Mouse (Mus musculus): Measurements from ENCODE around the gene Fhl1. TPM values are rescaled to one million over a fixed set of nuclear protein-coding genes. Genes with fewer than 3 reads are reported as not detected.

Gene Fhl1
- polyA plus RNA-seq, 1 experiment from 2014 or later, result 241 TPM

DNA sequence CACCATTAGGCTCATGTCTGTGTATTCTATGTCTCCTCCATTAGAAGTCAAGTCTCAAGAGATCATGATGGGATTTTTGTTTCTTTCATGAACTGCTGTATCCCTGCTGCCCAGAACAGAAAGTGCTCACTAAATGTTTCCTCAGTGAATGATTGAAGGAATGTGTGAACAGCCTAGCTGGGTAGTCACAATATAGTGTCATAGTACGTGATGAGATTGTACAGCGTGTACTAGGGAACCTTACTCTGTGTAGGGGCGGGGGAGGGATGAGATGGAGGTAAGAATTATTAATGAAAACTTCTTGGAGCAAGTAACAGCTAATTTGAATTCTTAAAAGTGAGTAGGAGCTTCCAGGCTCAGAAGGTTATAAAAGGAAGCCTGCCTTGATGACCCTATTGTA lies 30.3 kb upstream of the Fhl1 start:
- WGBS, result 74% methylated on average over 3 of the region's 3 CpGs
- Histone ChIP-seq H3K36me3 (ENCODE audit: insufficient read depth) (no peaks in the 10 kb centered on the region), H3K9ac (no peak overlapping the region), H3K27me3 (ENCODE audit: insufficient read depth, low read length) (no peaks in the 10 kb centered on the region), H3K27ac (ENCODE audit: low read depth) (no peak overlapping the region), H3K4me3 (ENCODE audit: low read depth, low read length) (no peak overlapping the region), H3K4me1 (ENCODE audit: insufficient read depth) (no peaks in the 10 kb centered on the region), H3K4me2 (no peak overlapping the region), H3K9me3 (ENCODE audit: low read depth, low read length) (no peaks in the 10 kb centered on the region)
- no peak for ATAC-seq (ENCODE audit: insufficient read depth)
- TF ChIP-seq CTCF (IDR thresholded peaks at IDR 0.05; ENCODE audit: low read depth), result no peak
- DNase-seq, result no peak

DNA sequence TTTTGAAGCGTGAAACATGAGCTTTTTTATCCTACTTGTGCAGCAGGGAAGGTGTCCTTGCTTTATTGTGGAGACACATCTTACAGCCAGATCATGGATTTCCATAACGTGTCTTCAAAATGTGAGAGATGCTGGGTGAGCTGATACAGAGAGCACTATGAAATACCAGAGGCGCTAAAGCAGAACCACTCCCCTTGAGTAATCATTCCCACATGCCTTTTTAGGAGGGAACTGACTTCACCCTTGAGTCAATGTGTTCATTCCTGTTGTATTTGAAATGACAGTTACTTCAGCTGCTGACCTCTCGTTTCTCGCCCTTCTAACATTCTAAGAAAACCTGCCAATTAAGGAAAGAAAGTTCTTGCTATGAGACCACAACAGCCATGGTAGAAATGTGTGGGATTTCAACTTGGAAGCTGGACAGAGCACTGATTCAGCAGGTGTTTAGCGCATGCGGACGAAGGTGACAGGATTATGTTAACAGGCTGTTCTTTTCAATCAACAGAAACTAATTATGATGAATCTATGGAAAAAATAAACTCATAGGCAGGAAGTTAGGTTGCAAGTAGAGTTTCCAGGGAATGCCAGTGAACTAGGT lies 27.5 kb upstream of the Fhl1 start:
- Histone ChIP-seq H3K4me2 (no peak overlapping the region), H3K36me3 (ENCODE audit: insufficient read depth) (no peaks in the 10 kb centered on the region), H3K4me3 (ENCODE audit: low read depth, low read length) (no peak overlapping the region), H3K9me3 (ENCODE audit: low read depth, low read length) (no peaks in the 10 kb centered on the region), H3K9ac (no peak overlapping the region), H3K27me3 (ENCODE audit: insufficient read depth, low read length) (no peaks in the 10 kb centered on the region), H3K4me1 (ENCODE audit: insufficient read depth) (no peaks in the 10 kb centered on the region), H3K27ac (ENCODE audit: low read depth) (no peak overlapping the region)
- WGBS, result 65% methylated on average over 8 of the region's 8 CpGs
- DNase-seq (no peak), ATAC-seq (ENCODE audit: insufficient read depth) (no peak)
- no peak for TF ChIP-seq CTCF (IDR thresholded peaks at IDR 0.05; ENCODE audit: low read depth)

DNA sequence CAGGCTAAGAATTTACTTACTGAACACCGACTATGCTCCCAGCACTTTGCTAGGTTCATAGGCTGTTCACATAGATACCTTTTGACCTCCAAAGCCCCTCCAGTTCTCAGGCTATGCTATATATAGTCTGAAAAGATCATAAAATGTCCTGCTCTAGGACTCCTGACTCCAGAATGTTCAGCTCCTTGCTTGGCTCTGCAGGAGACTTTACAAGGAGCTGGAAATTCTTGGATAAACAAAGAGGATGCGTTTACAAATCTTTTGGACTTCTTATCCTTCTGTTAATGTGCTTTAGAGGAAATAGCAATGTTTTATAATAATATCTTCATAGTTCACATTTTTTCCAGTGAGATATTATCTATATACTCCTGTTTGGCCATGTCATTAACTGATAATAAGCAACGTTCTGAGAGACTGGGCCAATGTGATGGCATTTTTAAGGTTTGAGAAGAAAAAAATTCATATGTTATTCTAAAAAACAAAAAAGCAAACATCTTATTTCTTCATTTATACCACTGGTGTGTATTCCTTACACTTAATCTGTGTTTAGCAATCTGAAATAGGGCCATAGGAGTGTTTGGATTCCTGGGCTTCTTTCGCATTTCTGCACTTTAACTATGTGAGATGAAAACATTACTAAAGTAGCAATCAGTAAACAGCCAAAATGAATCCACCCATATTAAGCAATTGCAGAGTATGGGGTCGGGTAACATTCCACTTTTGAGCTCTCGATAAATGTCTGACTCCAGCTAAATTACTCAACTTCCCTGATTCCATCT lies 22.8 kb upstream of the Fhl1 start:
- Histone ChIP-seq H3K4me3 (ENCODE audit: low read depth, low read length) (no peak overlapping the region), H3K9me3 (ENCODE audit: low read depth, low read length) (no peaks in the 10 kb centered on the region), H3K4me1 (ENCODE audit: insufficient read depth) (no peaks in the 10 kb centered on the region), H3K9ac (no peak overlapping the region), H3K27ac (ENCODE audit: low read depth) (no peak overlapping the region), H3K4me2 (no peak overlapping the region), H3K27me3 (ENCODE audit: insufficient read depth, low read length) (no peaks in the 10 kb centered on the region), H3K36me3 (ENCODE audit: insufficient read depth) (no peaks in the 10 kb centered on the region)
- DNase-seq, result peak; percentile 9
- ATAC-seq (ENCODE audit: insufficient read depth), result peak; percentile 31; the same call in 1 of the 2 replicates
- no peak for TF ChIP-seq CTCF (IDR thresholded peaks at IDR 0.05; ENCODE audit: low read depth)
- WGBS, result 54% methylated on average over 6 of the region's 6 CpGs

DNA sequence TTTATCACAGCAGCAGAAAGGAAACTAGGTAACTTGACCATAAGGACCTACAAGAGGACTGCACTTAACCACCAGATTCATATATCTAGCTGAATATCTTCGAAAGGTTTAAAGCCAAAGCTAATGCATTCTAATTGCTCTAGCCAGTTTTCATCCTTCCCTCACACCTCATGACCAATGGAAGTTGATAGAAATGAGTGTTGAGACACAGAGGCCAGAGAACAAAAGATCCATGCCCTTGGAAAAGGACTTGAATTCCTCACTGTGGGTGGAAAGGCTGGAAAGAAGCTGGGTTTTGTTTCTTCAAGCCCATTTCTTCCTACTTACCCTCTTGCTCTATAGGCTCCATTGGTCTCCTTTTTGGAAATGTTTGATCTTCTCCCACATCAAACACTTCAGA lies 21.1 kb upstream of the Fhl1 start:
- TF ChIP-seq CTCF (IDR thresholded peaks at IDR 0.05; ENCODE audit: low read depth), result no peak
- H3K4me2 ChIP-seq, result no peak overlapping the region
- no peaks in the 10 kb centered on the region for H3K27me3 ChIP-seq (ENCODE audit: insufficient read depth, low read length)
- DNase-seq (no peak), ATAC-seq (ENCODE audit: insufficient read depth) (no peak)
- no peaks in the 10 kb centered on the region for H3K36me3 ChIP-seq (ENCODE audit: insufficient read depth)
- 92% methylated on average over 1 of the region's 1 CpGs for WGBS
- H3K4me1 ChIP-seq (ENCODE audit: insufficient read depth), result no peaks in the 10 kb centered on the region
- no peak overlapping the region for H3K27ac ChIP-seq (ENCODE audit: low read depth)
- no peak overlapping the region for H3K9ac ChIP-seq
- H3K4me3 ChIP-seq (ENCODE audit: low read depth, low read length), result no peak overlapping the region
- H3K9me3 ChIP-seq (ENCODE audit: low read depth, low read length), result no peaks in the 10 kb centered on the region

DNA sequence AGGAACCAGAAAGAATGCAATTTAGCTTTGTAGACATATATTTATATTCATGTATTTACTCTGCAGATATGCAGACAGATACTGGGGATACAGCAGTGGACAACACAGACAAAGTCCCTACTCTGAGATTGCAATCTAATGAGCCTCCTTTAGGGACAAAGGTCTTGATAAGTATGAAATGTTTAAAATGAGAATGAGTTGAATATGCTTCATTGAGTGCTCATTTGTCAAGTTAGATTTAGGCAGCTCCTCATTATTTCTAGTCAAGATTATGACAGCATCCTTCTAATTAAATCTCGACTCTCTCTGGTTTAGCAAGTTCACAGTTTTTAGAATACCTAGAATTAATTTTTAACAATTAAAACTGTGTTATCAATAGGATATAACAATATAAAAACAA lies 18.9 kb upstream of the Fhl1 start:
- 59% methylated on average over 1 of the region's 1 CpGs for whole genome bisulfite sequencing
- H3K27me3 ChIP-seq (ENCODE audit: insufficient read depth, low read length), result no peaks in the 10 kb centered on the region
- no peak overlapping the region for H3K4me3 ChIP-seq (ENCODE audit: low read depth, low read length)
- no peak overlapping the region for H3K27ac ChIP-seq (ENCODE audit: low read depth)
- no peak for TF ChIP-seq CTCF (IDR thresholded peaks at IDR 0.05; ENCODE audit: low read depth)
- H3K36me3 ChIP-seq (ENCODE audit: insufficient read depth), result no peaks in the 10 kb centered on the region
- DNase-seq (no peak), ATAC-seq (ENCODE audit: insufficient read depth) (no peak)
- no peaks in the 10 kb centered on the region for H3K9me3 ChIP-seq (ENCODE audit: low read depth, low read length)
- H3K4me2 ChIP-seq, result no peak overlapping the region
- H3K9ac ChIP-seq, result no peak overlapping the region
- H3K4me1 ChIP-seq (ENCODE audit: insufficient read depth), result no peaks in the 10 kb centered on the region

DNA sequence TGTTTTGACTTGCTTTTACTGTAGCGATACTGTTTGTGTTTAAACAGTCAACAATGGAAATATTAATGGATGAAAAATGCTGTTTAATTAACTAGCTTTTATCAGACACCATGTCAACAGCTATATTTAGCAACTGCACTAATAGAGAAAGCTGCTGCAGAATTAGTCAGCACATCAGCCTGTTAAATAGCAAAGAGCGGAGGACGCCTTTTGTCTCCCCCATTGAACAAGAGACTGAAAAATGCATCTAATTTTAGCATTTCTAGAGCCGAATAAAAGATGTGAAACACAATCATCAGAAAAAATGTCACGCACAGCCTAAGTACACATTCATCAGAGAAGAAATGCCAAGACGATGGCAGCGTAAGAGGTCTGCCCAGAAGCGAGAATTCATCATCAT lies 9.0 kb upstream of the Fhl1 start:
- no peak for TF ChIP-seq CTCF (IDR thresholded peaks at IDR 0.05; ENCODE audit: low read depth)
- Histone ChIP-seq H3K9ac (no peak overlapping the region), H3K4me2 (no peak overlapping the region), H3K27ac (ENCODE audit: low read depth) (no peak overlapping the region), H3K4me3 (ENCODE audit: low read depth, low read length) (no peak overlapping the region), H3K27me3 (ENCODE audit: insufficient read depth, low read length) (no peaks in the 10 kb centered on the region), H3K4me1 (ENCODE audit: insufficient read depth) (no peaks in the 10 kb centered on the region), H3K36me3 (ENCODE audit: insufficient read depth) (no peaks in the 10 kb centered on the region), H3K9me3 (ENCODE audit: low read depth, low read length) (no peaks in the 10 kb centered on the region)
- DNase-seq, result no peak
- 77% methylated on average over 8 of the region's 8 CpGs for WGBS
- ATAC-seq (ENCODE audit: insufficient read depth), result no peak

DNA sequence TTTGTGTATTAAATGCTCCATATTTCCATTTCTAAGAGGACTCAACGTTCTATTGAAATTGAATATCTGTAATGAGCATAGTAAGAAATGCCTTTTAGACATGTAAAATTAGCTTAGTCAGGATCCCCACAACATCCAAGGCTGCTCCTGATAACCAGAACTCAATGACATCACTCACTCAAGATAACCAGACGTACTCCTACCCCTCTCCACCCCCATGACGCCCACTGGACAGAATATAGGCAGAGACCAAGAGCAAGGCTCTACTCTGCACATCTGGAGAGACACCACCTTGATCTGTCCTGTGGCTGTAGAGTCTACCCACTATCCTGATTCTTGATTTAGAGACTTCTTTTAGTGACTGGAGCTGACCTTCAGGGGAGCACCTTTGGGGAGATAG lies 3.1 kb upstream of the Fhl1 start:
- TF ChIP-seq CTCF (IDR thresholded peaks at IDR 0.05; ENCODE audit: low read depth), result no peak
- H3K9me3 ChIP-seq (ENCODE audit: low read depth, low read length), result no peaks in the 10 kb centered on the region
- WGBS, result 62% methylated on average over 3 of the region's 3 CpGs
- H3K36me3 ChIP-seq (ENCODE audit: insufficient read depth), result no peaks in the 10 kb centered on the region
- no peaks in the 10 kb centered on the region for H3K27me3 ChIP-seq (ENCODE audit: insufficient read depth, low read length)
- H3K4me1 ChIP-seq (ENCODE audit: insufficient read depth), result no peaks in the 10 kb centered on the region
- DNase-seq (no peak), ATAC-seq (ENCODE audit: insufficient read depth) (no peak)
- no peak overlapping the region for H3K4me3 ChIP-seq (ENCODE audit: low read depth, low read length)
- no peak overlapping the region for H3K4me2 ChIP-seq
- H3K9ac ChIP-seq, result no peak overlapping the region
- H3K27ac ChIP-seq (ENCODE audit: low read depth), result no peak overlapping the region

Data from lung, embryonic 14.5 days (tissue).